Mouse (Mus musculus) liver, embryonic 14.5 days (tissue): Measurements from ENCODE around the gene Dot1l.

Source experiments
- CTCF ChIP-seq: IDR thresholded peaks from 2 replicates; pipeline ENCODE4 v1.5.1; 2016; ENCODE audit warnings: antibody characterized with exemption, low read depth, control low read depth
- EP300 ChIP-seq: IDR thresholded peaks from 2 replicates; pipeline ENCODE4 v1.6.1; 2016; ENCODE audit warnings: antibody characterized with exemption, low read depth

DNA sequence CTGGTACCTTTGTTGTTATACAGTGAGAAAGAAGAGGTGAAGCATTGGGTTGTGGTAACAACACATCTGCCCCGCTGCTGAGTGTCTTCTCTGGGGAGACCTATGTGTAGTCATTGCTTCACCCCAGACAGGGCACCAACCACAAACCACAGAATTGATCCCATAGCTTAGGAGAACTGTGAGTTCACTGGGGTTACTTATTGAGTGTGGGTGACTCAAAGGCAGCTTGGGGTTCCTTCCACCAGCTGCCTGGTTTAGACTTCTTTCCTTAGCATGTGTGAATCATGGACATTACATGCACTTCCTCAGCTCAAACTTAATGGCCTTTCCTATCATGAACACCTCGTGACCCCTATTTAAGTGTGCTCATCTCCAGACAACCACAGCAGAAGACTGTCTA is 8.5 kb downstream of the Dot1l start:
- TF ChIP-seq CTCF (no peak), EP300 (no peak)
